Mouse (Mus musculus) frontal cortex, postnatal 25 days (tissue): ENCODE data around the gene 6030458C11Rik.

Experiments
- DNase-seq, 2 experiments: peaks; one replicate each; pipeline ENCODE4 v3.0.0; 2022; ENCODE audit warnings: low spot score in 2 of 2

6030458C11Rik gene

GRCm38 (mm10) chr15:12760747-12761146, 63.7 kb downstream of the 6030458C11Rik start:
- no peak for DNase-seq

DNA sequence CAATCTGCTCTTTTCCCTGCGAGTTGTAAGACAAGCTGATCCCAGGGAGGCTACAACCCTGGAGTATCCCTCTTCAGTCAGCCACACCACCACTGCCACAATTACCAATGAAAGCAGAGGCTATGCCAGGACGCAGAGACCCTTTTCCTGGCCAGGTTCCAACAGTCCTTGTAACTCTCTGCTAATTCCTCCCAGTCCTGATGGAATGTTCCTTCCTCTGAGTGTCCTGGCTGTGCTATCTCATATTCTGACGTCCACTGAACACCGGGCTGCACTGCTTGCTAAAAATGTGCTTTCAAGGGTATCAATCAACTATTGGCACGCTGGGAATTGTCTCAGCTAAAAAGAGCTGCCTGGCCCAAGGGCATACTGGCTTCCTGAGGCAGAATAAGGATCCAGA, 66.0 kb downstream of the 6030458C11Rik start:
- no peak for DNase-seq
